Mouse (Mus musculus) kidney, adult 2 months (tissue): ENCODE measurements around the gene Fam131a.

ENCODE experiments used
- CTCF ChIP-seq: fragments of 200-500 bp; conservative IDR thresholded peaks from 2 replicates; pipeline ENCODE4 v1.5.1; 2011; ENCODE audit warnings: low read depth, mild to moderate bottlenecking, control low read depth, low read length, moderate library complexity, mixed read lengths; ENCODE audit not compliant: insufficient read depth, insufficient read length
- POLR2A ChIP-seq: fragments of 200-500 bp; IDR thresholded peaks from one replicate; pipeline ENCODE4 v1.6.1; 2011; ENCODE audit warnings: low read depth, low read length, control low read depth

GRCm38 (mm10) chr16:20703071-20703470 is 10.0 kb downstream of the Fam131a start:
- TF ChIP-seq CTCF (no peak), POLR2A (no peak)
